Mouse (Mus musculus) c-Kit-negative CD71-positive TER-119-positive erythroid progenitor cells, embryonic 14.5 days (primary cell): ENCODE measurements around the gene Ifnlr1.

Experiments
- DNase-seq: peaks from one replicate; pipeline ENCODE4 v3.0.0-alpha.2; 2013; ENCODE audit warnings: low read depth, low spot score

Ifnlr1 gene

DNA sequence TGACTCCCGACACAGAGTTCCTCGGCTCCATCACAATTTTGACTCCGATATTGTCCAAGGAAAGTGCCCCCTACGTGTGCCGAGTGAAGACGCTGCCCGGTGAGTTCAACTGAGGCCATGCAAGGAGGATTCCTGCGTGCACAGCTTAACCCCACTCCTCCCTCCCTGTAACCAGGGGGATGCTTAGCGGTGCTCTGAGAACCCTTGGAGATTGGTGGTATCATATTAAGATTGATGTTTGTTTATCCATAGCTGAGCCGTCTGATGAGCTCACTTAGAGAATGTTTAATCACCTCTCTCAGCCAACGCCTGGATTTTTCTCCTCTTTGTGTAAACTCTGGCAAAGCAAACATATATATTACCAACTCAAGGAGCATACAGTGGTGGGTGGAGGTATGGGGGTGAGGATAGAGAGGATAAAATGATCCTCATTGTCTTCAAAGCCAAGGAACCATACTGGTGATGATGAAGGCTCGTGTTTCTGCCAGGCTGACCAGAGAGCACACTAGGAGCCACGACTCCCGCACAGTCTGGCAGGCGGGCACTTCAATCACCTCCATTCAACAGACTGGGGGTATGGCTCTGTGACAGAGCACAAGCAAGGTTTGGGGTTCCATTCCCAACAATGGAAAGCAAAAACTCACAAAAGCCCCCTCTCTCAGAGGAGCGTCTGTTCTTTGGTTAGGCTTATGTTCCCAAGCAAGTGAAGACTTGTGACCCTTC, 58.8 kb downstream of the Ifnlr1 start:
- no peak for DNase-seq

DNA sequence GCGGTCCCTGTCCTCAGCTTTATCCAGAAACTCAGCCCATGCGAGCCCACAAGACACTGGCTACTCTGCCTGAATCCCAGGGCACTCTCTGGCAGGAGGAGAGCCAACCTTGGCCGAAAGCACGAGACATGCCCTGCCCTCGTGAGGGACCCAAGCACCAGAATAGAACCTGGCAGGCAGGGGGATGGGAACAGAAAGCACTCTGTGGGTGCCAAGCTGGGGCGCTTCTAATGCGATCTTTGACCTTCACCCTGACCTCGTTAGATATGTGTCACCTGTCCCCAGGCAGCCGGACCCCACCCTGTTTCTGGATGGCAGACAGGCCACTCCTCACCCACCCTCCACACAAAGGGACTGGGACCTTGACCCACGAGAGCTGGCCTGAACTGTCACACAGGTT, 59.5 kb downstream of the Ifnlr1 start:
- no peak for DNase-seq

DNA sequence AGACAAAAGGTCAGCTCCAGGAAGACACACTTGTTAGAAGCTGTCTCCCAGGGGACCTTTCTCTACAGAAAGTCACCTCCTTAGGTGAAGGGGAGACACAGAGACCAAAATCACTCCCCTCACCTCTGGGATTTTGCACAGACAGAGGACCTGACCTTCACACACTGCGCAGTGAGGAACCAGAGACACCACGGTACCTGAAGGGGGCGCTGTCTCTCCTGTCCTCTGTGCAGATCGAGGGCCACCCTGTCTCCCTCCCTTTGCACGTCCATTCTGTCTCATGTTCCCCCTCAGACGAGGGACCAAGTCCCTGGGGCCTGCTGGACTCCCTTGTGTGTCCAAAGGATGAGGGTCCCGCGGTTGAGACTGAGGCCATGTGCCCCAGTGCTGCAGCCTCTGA, 64.8 kb downstream of the Ifnlr1 start:
- no peak for DNase-seq

DNA sequence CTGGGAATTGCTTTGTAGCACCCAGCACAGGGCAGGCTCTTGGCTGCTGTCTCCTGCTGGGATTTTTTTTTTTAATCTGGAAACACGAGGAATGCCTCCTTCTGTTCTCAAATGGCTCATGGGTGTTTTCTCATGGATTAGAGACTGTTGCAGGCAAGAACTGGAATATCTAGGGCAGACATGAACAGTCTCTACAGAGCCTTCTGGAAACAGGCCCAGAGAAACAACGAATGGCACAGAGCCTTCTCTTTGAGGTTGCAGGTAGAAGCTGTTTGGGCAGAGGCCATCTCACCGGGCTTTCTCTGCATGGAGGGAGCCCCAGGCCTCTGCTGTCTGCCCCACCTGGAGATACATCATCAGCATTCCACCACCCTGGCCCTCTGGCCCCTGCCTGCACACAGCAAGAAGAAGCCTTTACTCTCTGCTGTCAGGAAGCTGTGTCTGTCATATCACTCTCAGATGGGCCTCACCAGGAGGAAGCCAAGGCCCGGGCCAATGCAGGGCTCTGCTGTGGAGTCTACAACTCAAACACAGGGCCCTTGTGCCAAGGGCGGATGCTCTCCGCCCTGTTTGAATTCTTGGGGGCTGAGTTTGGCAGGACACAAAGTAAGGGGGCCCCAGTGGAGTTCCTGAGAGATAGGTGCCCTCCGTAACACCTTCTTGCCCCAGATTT, 66.2 kb downstream of the Ifnlr1 start:
- no peak for DNase-seq

DNA sequence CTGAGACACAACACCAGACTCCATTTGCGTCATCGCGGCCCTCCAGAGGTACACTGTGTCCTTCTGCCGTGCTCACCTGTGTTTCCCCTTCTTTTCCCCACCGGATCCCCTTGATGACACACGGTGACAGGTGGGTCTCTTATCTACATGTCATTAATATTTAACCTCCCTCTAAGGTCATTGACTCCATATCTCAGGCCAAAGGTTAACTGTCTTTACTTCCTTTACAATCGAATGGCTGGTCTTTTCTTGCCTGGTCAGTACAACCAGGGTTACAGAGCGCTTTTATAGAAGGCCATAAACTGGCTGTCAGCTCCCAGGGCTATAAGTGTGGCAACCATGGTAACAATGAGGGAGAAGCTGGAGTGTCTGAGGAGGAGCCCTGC, 66.7 kb downstream of the Ifnlr1 start:
- DNase-seq = no peak
